Mouse (Mus musculus) cerebellum, adult 2 months (tissue): ENCODE measurements at regions not wholly inside any gene's neighbourhood (a gene's known extent, or its start where the extent isn't known, plus 50 kb on each side); places are given as distances from the start of the nearest gene placed in this dataset.
"Not testable (repeated sequence)": the region's sequence is repeated elsewhere in the genome, so short reads cannot be mapped to it uniquely, and the experiment has no call there.

Source experiments
- CTCF ChIP-seq: fragments of 200-500 bp; IDR thresholded peaks from 2 replicates; pipeline ENCODE4 v1.5.1; 2011; ENCODE audit warnings: low read depth, mild to moderate bottlenecking, control low read depth, low read length, moderate library complexity, borderline replicate concordance; ENCODE audit not compliant: insufficient read depth
- POLR2A ChIP-seq: fragments of 200-500 bp; IDR thresholded peaks from 2 replicates; pipeline ENCODE4 v1.6.1; 2011; ENCODE audit warnings: low read length, control low read depth, borderline replicate concordance; ENCODE audit not compliant: insufficient read depth

DNA sequence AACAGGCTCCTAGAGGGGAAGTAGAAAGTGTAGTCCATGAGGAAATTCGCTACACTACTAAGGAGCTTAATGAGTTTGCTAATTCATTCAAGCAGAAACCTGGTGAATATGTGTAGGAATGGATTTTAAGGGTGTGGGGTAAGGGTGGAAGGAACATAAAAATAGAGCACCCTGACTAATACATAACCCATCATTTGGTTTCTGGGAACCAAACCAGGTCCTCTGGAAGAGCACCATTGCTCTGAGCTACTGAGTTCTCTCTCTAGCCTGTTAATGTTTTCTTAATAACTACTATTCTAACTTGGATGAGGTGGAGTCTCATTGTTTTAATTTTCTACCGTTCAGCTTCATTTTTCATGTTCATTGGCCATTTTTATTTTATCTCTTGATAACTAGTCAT, 94.2 kb upstream of the Hao2 start:
- not testable (repeated sequence) for TF ChIP-seq CTCF, POLR2A
